Mouse (Mus musculus) myocyte (in vitro differentiated cells): ENCODE data around the gene Arpc5l.

Source experiments
- E2F4 ChIP-seq: IDR thresholded peaks from one replicate; pipeline ENCODE4 v1.6.1; 2011; ENCODE audit warnings: mild to moderate bottlenecking, control low read depth, moderate library complexity; ENCODE audit not compliant: insufficient read depth
- REST ChIP-seq: IDR thresholded peaks from one replicate; pipeline ENCODE4 v1.6.1; 2011; ENCODE audit warnings: mild to moderate bottlenecking, control low read depth, moderate library complexity; ENCODE audit not compliant: insufficient read depth, insufficient read length

DNA sequence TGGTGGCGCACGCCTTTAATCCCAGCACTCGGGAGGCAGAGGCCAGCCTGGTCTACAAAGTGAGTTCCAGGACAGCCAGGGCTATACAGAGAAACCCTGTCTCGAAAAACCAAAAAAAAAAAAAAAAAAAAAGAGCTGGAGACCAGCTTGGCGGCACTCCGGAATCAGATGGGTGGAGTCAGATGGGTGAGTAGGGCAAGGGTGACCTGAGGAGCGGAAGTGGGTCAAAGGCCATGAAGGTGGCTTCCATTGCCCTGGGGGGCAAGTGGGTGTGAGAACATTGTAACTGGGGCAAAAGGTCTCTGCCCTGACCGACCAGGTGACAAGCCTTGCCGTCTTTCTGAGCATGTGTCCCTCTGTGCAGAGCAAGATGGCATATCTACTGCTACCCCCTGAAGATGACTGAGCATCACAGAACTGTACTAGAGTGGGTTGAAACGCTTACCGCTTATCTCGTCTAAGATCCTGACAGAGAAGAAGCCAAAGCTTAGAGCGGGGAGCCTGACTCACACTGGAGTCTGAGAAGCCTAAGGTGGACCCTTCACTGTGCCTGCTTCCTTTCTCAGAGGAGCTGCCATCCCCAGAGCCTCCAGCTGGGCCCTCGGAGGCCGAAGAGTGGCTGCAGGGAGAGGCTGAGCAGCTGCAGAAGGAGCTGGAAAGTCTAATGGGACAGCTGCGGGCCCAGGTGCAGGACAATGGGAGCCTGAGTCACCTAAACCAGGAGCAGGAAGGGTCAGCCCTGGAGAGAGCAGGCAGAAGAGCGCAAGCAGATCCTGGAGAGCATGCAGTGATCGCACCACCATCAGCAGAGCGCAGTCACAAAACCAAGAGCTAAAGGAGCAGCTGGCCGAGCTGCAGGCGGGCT lies 29.0 kb upstream of the Arpc5l start:
- TF ChIP-seq REST (no peak), E2F4 (no peak)
